Mouse (Mus musculus): Measurements from ENCODE around the gene Gm20388.

The Gm20388 gene

DNA sequence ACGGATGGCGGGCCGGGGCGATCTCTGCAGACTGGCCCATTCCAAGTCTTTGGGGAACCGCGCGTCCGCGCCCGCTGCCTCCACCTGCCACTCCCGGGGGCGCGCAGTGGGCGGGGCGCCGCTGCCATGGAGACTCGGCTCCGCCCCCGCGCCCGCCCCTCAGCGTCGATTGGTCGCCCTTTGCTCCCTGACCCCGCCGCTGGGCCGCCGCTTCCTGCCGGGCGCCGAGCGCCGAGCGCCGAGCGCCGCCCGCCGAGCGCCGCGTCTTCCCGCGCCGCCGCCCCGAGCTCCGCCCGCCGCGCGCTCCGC lies 4320.5 kb downstream of the Gm20388 start, which contains the start of gene Galnt2:
Gene Galnt2, plus strand, starts transcription at position 216 of the 309 bp plus-strand sequence.
- DNase-seq, result peak; percentile 90

- DNase-seq, result peak; percentile 65
These were observed 4321.0 kb downstream of the Gm20388 start for GRCm38 (mm10) chr8:124231485-124232279.

GRCm38 (mm10) chr8:124232280-124232600 lies 4321.6 kb downstream of the Gm20388 start:
- DNase-seq, result peak; percentile 38

GRCm38 (mm10) chr8:124234496-124234895 lies 4323.9 kb downstream of the Gm20388 start:
- peak; percentile 7 for DNase-seq

DNA sequence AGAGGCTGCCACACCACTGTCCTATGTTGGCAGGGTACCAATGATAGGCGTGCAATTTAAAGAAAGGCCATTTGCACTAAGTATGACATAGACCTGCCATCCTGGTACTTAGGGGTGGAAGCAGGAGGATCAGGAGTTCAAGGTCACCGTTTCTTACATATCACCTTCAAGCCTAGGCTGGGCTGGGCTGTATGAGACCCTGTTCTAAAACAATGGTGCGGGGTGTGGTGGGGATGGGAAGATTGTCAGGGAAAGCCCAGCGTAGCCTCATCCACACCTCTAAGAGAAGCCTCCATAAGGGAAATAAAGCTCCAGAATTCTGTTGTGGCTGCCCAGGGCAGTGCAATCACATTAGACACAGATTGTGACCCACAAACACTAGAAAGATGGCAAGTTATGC lies 4324.9 kb downstream of the Gm20388 start:
- DNase-seq, result peak; percentile 12

GRCm38 (mm10) chr8:124239350-124239749 lies 4328.7 kb downstream of the Gm20388 start:
- peak; percentile 12 for DNase-seq

GRCm38 (mm10) chr8:124240932-124241331 lies 4330.3 kb downstream of the Gm20388 start:
- DNase-seq, result peak; percentile 3

GRCm38 (mm10) chr8:124242208-124242607 lies 4331.6 kb downstream of the Gm20388 start:
- DNase-seq, result no peak

DNA sequence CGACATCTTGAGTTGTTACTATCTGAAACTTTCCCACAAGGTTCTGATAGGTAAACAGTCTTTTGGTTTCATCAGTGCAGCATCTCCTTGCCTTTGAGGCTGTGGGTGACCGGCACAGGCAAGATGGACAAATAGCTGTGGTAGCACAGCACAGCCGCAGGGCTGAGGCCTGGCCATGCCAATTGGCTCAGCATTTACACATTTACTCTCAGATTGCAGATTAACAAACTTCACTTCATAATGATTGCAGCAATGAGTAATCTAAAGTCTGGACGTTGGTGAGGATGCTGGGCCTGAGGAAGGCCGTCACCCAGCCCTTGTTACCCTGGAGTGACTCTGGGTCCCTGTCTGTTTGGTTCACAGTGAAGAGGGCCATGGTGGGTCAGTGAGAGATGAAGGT lies 4332.3 kb downstream of the Gm20388 start:
- DNase-seq, result no peak

DNA sequence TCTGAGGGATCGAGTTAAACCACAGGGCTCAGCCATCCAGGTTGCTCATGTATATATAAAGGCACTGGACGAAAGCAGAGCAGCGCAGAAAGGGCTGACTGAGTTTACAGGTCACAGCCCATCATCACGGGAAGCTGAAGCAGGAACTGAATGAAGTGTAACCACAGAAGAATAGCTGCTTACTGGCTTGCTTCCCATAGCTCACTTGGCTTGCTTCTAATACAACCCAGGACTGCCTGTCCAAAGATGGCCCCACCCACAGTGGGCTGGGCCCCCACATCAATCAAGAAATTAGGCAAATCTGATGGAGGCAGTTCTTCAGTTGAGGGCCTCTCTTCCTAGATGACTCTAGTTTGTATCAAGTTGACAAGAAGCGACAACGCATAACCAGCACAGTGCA lies 4336.9 kb downstream of the Gm20388 start:
- DNase-seq, result no peak

- DNase-seq, result no peak
These were observed 4338.0 kb downstream of the Gm20388 start for GRCm38 (mm10) chr8:124248688-124249087.

- DNase-seq, result no peak
These were observed 4339.6 kb downstream of the Gm20388 start for GRCm38 (mm10) chr8:124250255-124250654.

DNA sequence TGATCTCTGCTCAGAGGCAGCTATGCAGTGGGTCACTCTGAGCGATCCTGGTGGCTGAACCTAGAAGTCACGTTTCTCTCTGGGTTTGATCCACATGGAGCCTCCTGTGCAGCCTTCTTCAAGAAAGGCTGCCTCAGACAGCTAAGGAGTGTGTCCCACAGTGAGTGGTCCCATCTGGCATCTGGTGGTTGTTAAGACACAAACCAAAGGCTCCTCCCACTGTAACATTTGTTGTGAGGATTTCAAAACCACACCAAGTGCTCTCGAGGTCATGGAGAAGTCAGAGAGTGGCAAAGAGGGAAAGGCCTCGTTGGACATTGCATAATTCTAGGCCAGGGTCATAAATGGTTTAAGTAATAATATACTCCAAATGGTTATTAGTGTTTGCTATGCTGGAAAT lies 4340.1 kb downstream of the Gm20388 start:
- no peak for DNase-seq

GRCm38 (mm10) chr8:124252533-124252950 lies 4341.9 kb downstream of the Gm20388 start:
- no peak for DNase-seq

DNA sequence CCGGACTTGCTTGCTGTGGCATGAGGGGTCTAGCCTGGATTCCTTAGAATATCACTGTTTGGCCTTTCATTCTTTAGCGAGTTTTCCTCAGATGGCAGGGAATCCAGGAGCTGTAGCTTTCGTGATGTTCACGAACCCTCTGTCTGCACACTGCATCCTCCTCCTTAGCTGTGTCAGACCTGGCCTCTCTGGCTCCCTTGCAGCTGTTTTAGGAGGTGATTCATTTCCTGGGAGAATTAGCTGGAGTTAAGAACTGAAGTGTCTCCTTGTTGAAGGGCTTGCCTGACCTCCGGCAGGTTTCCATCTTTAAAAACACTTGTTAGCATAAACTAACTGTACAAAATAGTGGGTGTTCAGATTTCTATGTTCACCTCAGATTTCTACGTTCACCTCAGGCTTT lies 4343.3 kb downstream of the Gm20388 start:
- DNase-seq, result no peak

DNA sequence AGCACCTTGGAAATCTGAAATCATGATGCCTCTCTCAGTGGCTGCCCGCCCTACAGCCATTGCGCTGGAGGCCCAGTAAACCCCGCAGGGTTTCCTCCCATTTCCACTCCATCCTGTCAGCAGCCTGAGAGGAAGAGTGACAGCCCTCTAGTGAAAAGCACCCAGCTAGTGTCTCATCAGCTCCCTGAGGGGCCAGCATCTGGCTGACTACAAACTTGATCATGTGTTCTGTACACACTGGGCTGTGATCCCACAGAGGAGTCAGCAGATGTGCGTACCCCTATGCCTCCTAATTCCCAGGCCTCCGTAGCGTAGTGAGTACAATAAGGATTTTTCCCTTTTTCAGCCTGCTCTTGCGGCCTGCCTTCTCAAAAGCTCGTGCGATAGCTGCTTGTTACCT lies 4346.2 kb downstream of the Gm20388 start:
- DNase-seq, result no peak

DNA sequence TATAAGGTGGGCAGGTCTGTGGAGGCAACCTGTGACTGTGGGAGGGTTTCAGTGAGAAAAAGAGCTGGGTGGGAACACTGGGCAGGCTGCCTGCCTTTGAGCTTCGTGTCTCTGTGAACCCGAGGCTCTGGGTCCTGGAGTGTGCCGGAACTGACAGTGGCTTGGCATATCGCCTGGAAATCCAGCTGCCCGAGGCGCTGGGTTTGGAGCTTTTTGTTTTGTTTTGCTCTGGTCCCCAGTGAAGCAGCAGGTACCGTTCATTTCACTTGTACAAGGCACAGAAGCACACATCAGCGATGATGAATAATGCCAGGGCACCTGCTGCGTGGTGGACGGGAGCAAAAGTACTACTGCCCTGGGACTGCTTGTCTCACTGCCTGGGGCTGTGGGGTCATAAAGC lies 4346.7 kb downstream of the Gm20388 start:
- no peak for DNase-seq

DNA sequence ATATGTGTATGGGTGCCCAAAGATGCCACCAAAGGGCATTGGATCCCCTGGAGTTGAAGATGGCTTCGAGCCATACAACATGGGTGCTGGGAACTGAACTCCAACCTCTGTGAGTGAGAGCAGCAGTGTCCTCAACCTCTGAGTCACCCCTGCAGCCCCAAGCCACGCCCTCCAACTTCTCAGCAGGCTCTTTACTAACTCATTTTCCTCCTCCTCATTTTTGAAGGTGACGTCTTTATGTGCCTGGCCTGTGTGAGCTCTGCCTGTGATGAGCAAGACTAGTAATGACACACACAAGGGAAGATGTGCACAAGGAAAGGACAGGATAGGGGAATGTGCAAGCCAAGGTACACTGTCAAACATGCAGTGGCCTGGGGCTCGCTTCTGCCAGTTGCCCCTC lies 4348.5 kb downstream of the Gm20388 start:
- DNase-seq, result no peak

DNA sequence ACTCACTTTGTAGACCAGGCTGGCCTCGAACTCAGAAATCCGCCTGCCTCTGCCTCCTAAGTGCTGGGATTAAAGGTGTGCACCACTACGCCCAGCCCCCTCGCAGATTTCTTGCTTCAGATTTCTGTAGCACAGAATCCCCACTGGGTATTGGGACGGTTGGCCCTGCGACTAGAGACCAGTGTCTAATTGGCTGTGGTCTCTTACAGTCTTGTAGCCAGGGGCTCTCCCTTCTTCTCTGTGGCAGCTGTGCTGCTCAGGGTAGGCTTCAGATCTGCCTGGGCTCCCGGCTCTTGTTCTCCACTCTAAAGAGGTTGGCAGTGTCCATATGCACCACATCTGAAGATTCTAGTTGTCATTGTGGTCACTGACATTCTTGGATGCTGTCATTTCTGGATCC lies 4349.3 kb downstream of the Gm20388 start:
- DNase-seq, result no peak

DNA sequence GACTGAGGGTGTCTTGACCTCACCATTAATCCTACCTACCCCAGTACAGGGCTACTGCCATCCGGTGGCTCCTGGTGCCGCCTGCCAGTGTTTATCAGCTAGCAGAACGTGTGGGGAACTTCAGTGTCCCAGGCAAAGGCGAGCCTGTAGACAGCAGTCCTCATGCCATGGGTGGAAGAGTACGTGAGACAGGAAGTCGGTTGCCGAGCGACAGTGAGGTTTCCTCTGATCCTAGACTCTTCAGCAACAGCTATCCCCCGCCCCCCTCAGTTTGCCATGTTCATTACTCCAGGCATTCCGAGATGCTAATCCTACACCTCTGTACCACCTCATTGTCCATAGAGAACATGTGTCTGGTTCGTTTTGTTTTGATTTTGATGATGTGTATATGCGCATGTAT lies 4349.7 kb downstream of the Gm20388 start:
- no peak for DNase-seq

GRCm38 (mm10) chr8:124263058-124263457 lies 4352.4 kb downstream of the Gm20388 start:
- no peak for DNase-seq

GRCm38 (mm10) chr8:124264032-124264431 lies 4353.4 kb downstream of the Gm20388 start:
- DNase-seq, result no peak

DNA sequence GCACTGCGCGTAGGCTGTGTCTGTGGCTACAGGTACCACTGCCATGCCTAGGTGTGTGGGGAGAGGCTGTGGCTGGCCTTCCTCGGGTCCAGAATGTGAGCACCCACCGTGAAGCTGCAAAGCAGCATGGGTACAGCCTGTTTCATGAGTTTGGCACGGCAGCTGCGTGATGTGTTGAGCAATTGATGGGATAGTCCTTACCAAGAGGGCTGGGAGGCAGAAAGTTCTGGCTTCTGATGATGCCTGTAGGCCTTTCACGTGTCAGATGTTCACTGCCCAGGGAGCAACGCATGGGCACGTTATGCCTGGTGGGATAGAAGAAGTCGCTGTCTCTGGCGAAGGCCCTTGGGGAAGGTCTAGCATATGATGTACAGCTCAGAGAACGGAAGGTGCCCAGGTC lies 4354.0 kb downstream of the Gm20388 start:
- no peak for DNase-seq

GRCm38 (mm10) chr8:124265130-124265529 lies 4354.5 kb downstream of the Gm20388 start:
- no peak for DNase-seq

DNA sequence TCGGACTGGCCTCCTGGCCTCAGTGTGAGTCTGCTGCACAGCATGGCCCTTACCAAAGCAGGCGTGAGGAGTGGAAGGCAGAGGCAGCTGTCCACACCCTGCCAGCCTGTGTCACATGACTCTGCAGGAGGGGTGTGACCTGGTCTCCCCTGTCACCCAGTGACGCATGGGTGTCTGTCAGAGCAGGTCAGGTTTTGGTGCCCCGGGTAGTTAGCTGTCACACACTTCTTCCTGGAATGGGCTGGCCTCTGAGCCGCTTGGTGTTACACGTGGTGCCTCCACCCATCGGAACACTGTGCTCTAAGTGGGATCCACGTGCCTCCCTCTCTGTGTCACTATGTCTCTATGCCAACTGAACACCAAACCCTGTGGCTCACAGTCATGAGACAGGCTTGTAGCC lies 4355.2 kb downstream of the Gm20388 start:
- DNase-seq, result no peak
